Mouse (Mus musculus) heart, embryonic 11.5 days (tissue): ENCODE results near the gene Zfpm1. TPM values are rescaled to one million over a fixed set of nuclear protein-coding genes. Genes with fewer than 3 reads are reported as not detected.

Experiments
- ATAC-seq: fragments of 200-750 bp; cut with Nextera tagmentation; replicated peaks from 2 replicates; pipeline ENCODE4 v1.8.0; 2017; ENCODE audit warnings: moderate library complexity; ENCODE audit not compliant: insufficient number of reproducible peaks, low FRiP score, low TSS enrichment
- H3K27ac ChIP-seq: fragments of 300-500 bp; sonication (generic); 2 replicates; pipeline ENCODE4 v1.5.1; 2014; ENCODE audit warnings: mild to moderate bottlenecking, low read depth, low read length
- H3K27me3 ChIP-seq: fragments of 300-500 bp; sonication (generic); 2 replicates; pipeline ENCODE4 v1.6.1; 2014; ENCODE audit warnings: mild to moderate bottlenecking, low read length, mixed read lengths; ENCODE audit not compliant: control insufficient read depth, insufficient read depth
- H3K36me3 ChIP-seq: fragments of 300-500 bp; sonication (generic); 2 replicates; pipeline ENCODE4 v1.6.1; 2014; ENCODE audit warnings: mild to moderate bottlenecking, low read length, moderate library complexity, mixed read lengths; ENCODE audit not compliant: control insufficient read depth, insufficient read depth
- H3K4me1 ChIP-seq: fragments of 300-500 bp; sonication (generic); 2 replicates; pipeline ENCODE4 v1.6.1; 2014; ENCODE audit warnings: low read length; ENCODE audit not compliant: control insufficient read depth, insufficient read depth
- H3K4me2 ChIP-seq: fragments of 300-500 bp; sonication (generic); 2 replicates; pipeline ENCODE4 v1.6.1; 2014; ENCODE audit warnings: mild to moderate bottlenecking, moderate library complexity
- H3K4me3 ChIP-seq: fragments of 300-500 bp; sonication (generic); 2 replicates; pipeline ENCODE4 v1.5.1; 2014; ENCODE audit warnings: low read depth, low read length
- H3K9ac ChIP-seq: fragments of 300-500 bp; sonication (generic); 2 replicates; pipeline ENCODE4 v1.6.1; 2014; ENCODE audit warnings: mild to moderate bottlenecking, low read depth, low read length, moderate library complexity
- H3K9me3 ChIP-seq: fragments of 300-500 bp; sonication (generic); replicated peaks from 2 replicates; pipeline ENCODE4 v1.6.1; 2016; ENCODE audit warnings: low read length; ENCODE audit not compliant: control insufficient read depth
- WGBS: fragments of 180-500 bp; shearing (Covaris S2); extraction: QIAGEN DNeasy Blood & Tissue Kit; methylation state at CpG from one replicate; pipeline ENCODE4 v1.1.7; 2014; ENCODE audit not compliant: insufficient replicate concordance; 5-methylcytosine and 5-hydroxymethylcytosine counted together
- polyA plus RNA-seq: library from polyadenylated mRNA; unstranded; fragments of >200 nt; fragmentation: Nextera tagmentation; extraction: Ambion mirVana; gene quantifications from 2 replicates; pipeline ENCODE4 v1.2.1, GENCODE M21; 2014

Zfpm1 gene
- polyA plus RNA-seq, 1 experiment from 2014 or later, result 7.9 TPM

GRCm38 (mm10) chr8:122325196-122325595, 43.3 kb downstream of the Zfpm1 start:
- Histone ChIP-seq H3K9me3 (no peaks in the 10 kb centered on the region), H3K36me3 (no peaks in the 10 kb centered on the region), H3K27ac (peak overlapping the region; percentile 86), H3K4me1 (peaks cover 94% of the 10 kb centered on the region), H3K4me2 (peak overlapping the region; percentile 27; the same call in 1 of the 2 replicates), H3K9ac (peak overlapping the region; percentile 28), H3K4me3 (no peak overlapping the region), H3K27me3 (no peaks in the 10 kb centered on the region)
- WGBS, result 21% methylated on average over 2 of the region's 2 CpGs
- no peak for ATAC-seq

- H3K9ac ChIP-seq, result peak overlapping the region; percentile 28; the same call in 1 of the 2 replicates
- ATAC-seq, result no peak
- no peaks in the 10 kb centered on the region for H3K36me3 ChIP-seq
- no peaks in the 10 kb centered on the region for H3K27me3 ChIP-seq
- peaks cover 94% of the 10 kb centered on the region for H3K4me1 ChIP-seq
- WGBS, result 9% methylated on average over 14 of the region's 14 CpGs
- no peak overlapping the region for H3K4me3 ChIP-seq
- H3K4me2 ChIP-seq, result peak overlapping the region; percentile 27
- peak overlapping the region; percentile 86 for H3K27ac ChIP-seq
- H3K9me3 ChIP-seq, result no peaks in the 10 kb centered on the region
Observed at GRCm38 (mm10) chr8:122326114-122326542, 44.2 kb downstream of the Zfpm1 start.

GRCm38 (mm10) chr8:122329072-122329471, 47.1 kb downstream of the Zfpm1 start:
- Histone ChIP-seq H3K4me1 (peaks cover 69% of the 10 kb centered on the region), H3K4me3 (no peak overlapping the region), H3K4me2 (no peak overlapping the region), H3K9ac (peak overlapping the region; percentile 29; the same call in 1 of the 2 replicates), H3K36me3 (0 out of 2 replicates have a peak, but pooled peaks cover 2% of the 10 kb centered on the region), H3K27ac (peak overlapping the region; percentile 66), H3K27me3 (no peaks in the 10 kb centered on the region), H3K9me3 (no peaks in the 10 kb centered on the region)
- ATAC-seq, result no peak
- 52% methylated on average over 8 of the region's 8 CpGs for WGBS

GRCm38 (mm10) chr8:122329553-122330239, 47.8 kb downstream of the Zfpm1 start:
- Histone ChIP-seq H3K4me2 (no peak overlapping the region), H3K36me3 (peaks cover 6% of the 10 kb centered on the region)
- WGBS, result 66% methylated on average over 22 of the region's 22 CpGs

GRCm38 (mm10) chr8:122330446-122331133, 48.6 kb downstream of the Zfpm1 start:
- H3K9me3 ChIP-seq, result no peaks in the 10 kb centered on the region
- no peak overlapping the region for H3K4me2 ChIP-seq
- H3K27me3 ChIP-seq, result no peaks in the 10 kb centered on the region; the same call in 1 of the 2 replicates
- 59% methylated on average over 12 of the region's 12 CpGs for WGBS
- no peak overlapping the region for H3K9ac ChIP-seq
- no peak overlapping the region for H3K4me3 ChIP-seq
- ATAC-seq, result peak; percentile 37; the same call in 1 of the 2 replicates
- H3K27ac ChIP-seq, result peak overlapping the region; percentile 66
- H3K4me1 ChIP-seq, result peaks cover 57% of the 10 kb centered on the region
- peaks cover 12% of the 10 kb centered on the region for H3K36me3 ChIP-seq

More at GRCm38 (mm10) chr8:122329553-122330239, 47.8 kb downstream of the Zfpm1 start:
- H3K4me3 ChIP-seq, result no peak overlapping the region
- peak overlapping the region; percentile 66 for H3K27ac ChIP-seq
- H3K9ac ChIP-seq, result no peak overlapping the region
- no peaks in the 10 kb centered on the region for H3K9me3 ChIP-seq
- no peak for ATAC-seq
- peaks cover 62% of the 10 kb centered on the region for H3K4me1 ChIP-seq
- no peaks in the 10 kb centered on the region for H3K27me3 ChIP-seq

GRCm38 (mm10) chr8:122331134-122331523, 49.2 kb downstream of the Zfpm1 start:
- Histone ChIP-seq H3K36me3 (peaks cover 17% of the 10 kb centered on the region), H3K4me3 (no peak overlapping the region), H3K9ac (no peak overlapping the region), H3K4me2 (no peak overlapping the region), H3K27me3 (no peaks in the 10 kb centered on the region; the same call in 1 of the 2 replicates), H3K27ac (peak overlapping the region; percentile 66; the same call in 1 of the 2 replicates), H3K4me1 (peaks cover 57% of the 10 kb centered on the region), H3K9me3 (no peaks in the 10 kb centered on the region)
- ATAC-seq, result no peak; the same call in 1 of the 2 replicates
- 61% methylated on average over 3 of the region's 3 CpGs for WGBS

GRCm38 (mm10) chr8:122332753-122333506, 51.0 kb downstream of the Zfpm1 start:
- no peak overlapping the region for H3K4me3 ChIP-seq
- H3K36me3 ChIP-seq, result peaks cover 27% of the 10 kb centered on the region
- no peak overlapping the region for H3K4me2 ChIP-seq
- 72% methylated on average over 6 of the region's 6 CpGs for WGBS
- no peak overlapping the region; the same call in 1 of the 2 replicates for H3K9ac ChIP-seq
- H3K27me3 ChIP-seq, result no peaks in the 10 kb centered on the region; the same call in 1 of the 2 replicates
- ATAC-seq, result no peak
- H3K4me1 ChIP-seq, result peaks cover 49% of the 10 kb centered on the region
- H3K27ac ChIP-seq, result no peak overlapping the region
- no peaks in the 10 kb centered on the region for H3K9me3 ChIP-seq

GRCm38 (mm10) chr8:122333531-122333930, 51.6 kb downstream of the Zfpm1 start:
- Histone ChIP-seq H3K4me2 (no peak overlapping the region), H3K36me3 (peaks cover 27% of the 10 kb centered on the region), H3K9me3 (no peaks in the 10 kb centered on the region), H3K27me3 (no peaks in the 10 kb centered on the region; the same call in 1 of the 2 replicates), H3K9ac (no peak overlapping the region), H3K4me3 (no peak overlapping the region), H3K4me1 (peaks cover 44% of the 10 kb centered on the region), H3K27ac (no peak overlapping the region)
- 89% methylated on average over 7 of the region's 7 CpGs for WGBS
- ATAC-seq, result no peak
